Mouse (Mus musculus): ENCODE data around the gene Csgalnact2.
A peak's percentile ranks its signal among the peaks of the same experiment; 100 is the strongest.

Csgalnact2 gene

GRCm38 (mm10) chr6:118138731-118139709, at the start of gene Csgalnact2:
Gene Csgalnact2, minus strand, starts transcription at chr6:118139140.
- DNase-seq (ENCODE audit: low spot score), result peak; percentile 91

GRCm38 (mm10) chr6:118188599-118188998, 49.7 kb upstream of the Csgalnact2 start:
- no peak for DNase-seq (ENCODE audit: low spot score)

GRCm38 (mm10) chr6:118187285-118187641, 48.3 kb upstream of the Csgalnact2 start:
- DNase-seq (ENCODE audit: low spot score), result peak; percentile 16

- peak; percentile 40 for DNase-seq (ENCODE audit: low spot score)
These were observed 47.8 kb upstream of the Csgalnact2 start for GRCm38 (mm10) chr6:118186620-118187284.

DNA sequence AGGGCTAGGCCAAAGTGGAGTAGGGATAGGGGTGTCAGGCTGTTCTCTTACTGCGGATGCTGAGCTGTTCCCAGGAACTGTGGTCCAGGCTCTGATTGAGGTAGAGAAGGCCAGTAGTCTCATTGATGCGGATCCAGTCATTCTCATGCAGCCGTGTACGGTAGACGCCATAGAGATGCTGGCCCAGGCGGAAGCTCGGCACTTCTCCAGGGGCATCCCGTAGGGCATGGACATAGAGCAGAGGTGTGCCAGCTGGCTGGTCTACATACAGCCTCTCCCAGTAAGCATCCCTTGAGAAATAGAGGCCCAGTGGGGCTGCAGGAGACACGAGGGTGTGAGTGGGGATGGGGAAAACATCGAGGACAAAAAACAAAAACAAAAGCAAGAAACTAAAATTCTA, 45.2 kb upstream of the Csgalnact2 start:
- DNase-seq (ENCODE audit: low spot score), result no peak

- no peak for DNase-seq (ENCODE audit: low spot score)
These were observed 41.1 kb upstream of the Csgalnact2 start for GRCm38 (mm10) chr6:118180085-118180423.

DNA sequence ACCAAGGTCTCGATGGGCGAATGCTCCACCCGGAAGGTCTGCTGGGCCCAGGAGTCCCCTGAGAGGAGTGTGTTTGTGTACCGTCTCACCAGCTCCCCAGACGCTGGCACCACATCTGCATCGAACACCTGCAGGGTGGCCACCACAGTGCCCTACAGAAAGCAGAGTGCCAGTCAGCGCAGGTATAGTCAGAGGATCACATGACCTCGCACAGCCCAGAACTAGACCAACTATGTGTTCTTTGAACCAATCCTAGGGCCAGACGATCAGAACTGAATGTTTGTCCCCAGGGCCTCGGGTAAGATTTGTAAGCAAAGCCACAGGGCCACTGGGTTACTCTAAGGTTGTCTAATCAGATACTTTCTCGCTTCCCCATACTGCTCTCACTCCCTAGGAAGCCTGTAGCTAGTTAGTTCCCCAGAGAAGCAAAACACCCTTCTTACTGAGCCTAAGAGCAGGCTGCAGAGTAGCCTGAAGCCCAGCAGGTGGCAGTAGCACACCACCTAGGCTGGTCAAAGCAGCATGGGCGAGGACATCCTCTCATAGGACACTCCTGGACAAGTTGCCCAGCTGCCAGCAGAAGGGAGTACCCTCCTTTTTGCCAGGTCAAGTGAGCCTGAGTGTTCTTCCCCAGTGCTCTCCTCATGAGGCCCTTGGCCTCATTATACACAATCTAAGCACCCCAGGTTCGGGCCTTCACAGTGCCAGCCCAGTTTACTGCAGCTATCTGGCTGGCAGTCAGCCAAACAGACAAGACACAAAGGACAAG, 40.6 kb upstream of the Csgalnact2 start:
- peak; percentile 86 for DNase-seq (ENCODE audit: low spot score)

DNA sequence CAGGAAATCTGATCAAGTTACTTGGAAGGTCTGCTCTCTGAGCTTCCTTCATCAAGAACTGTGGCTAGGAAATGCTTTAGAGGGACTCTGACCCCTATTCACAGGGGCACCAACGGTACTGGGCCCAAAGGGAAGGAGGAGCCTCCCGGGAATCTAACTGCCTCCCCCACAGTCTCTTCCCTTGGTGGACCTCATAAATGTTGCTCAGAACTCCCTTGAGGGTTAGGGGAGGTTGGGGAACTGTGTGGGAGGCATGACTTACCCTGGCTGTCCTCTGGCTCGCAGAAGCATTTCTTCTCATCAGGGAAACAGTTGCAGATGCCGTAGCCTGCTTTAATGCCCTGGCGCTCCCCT, 35.0 kb upstream of the Csgalnact2 start:
- no peak for DNase-seq (ENCODE audit: low spot score)

DNA sequence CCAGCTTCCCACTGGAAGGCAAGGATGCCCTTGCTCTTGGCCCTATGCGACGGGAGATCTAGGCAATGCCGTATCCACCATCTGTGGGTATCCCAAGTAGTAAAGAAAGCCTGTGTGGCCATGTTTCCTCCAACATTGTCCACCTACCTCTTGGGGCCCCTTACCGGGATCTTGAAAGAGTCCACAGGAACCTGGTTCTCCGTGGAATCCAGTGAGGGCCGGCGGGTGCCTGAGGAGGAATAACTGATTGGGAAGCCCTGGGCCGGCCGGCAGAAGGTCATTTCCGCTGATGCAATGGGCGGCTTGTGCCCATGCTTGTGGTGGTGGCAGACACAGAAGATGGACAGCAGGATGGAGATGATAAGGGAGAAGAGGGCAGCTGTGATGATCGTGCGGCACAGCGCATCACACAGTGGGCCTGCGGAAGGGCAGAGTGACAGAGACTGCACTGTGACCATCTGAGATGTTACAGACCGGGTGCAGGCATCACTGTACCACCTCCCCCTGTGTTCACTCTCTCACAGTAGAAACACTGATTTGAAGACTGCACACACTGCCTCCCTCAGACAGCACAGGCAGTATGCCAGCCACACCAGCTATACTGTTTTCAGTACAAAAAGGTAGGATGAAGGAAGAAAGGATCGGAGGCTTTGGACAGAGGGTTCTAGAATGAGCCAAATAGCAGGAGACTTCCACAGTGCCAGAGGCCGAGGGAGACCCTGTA, 34.5 kb upstream of the Csgalnact2 start:
- no peak for DNase-seq (ENCODE audit: low spot score)

DNA sequence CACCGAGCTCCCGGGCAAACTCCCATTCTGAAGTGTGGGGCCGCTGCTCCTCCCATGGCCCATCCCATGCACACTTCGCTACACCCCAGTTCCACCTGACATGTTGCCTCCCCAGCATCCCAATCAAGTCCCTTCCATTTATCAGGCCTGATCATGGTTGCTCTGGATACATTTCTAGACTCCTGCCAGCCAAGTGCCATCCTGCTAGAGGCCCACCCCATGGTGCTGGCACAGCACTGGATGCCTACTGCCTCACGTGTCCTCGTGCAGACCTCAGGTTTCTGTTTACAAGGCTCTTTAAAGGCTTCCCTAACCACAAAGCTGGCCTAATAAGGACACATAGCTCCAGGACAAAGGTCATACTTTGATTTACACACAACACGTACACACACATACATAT, 32.4 kb upstream of the Csgalnact2 start:
- DNase-seq (ENCODE audit: low spot score), result no peak

- no peak for DNase-seq (ENCODE audit: low spot score)
These were observed 29.2 kb upstream of the Csgalnact2 start for GRCm38 (mm10) chr6:118168106-118168505.

DNA sequence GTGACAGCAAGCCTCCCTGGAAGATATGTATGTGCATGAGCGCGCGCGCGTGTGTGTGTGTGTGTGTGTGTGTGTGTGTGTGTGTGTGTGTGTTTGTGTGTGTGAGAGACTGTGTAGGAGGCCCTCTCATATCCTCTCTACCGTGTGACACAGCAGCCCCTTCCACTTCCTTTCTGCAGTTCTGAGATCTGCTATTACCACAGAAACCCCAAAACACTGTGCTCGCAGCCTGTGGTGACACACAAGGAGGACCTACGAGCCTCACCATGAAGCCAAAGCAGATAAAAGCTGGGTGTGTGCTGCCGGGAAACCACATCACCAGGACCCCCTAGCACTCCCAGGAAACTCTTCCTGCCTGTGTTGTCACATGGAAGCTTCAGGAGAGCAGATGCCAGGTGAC, 28.1 kb upstream of the Csgalnact2 start:
- DNase-seq (ENCODE audit: low spot score), result no peak

- no peak for DNase-seq (ENCODE audit: low spot score)
These were observed 26.6 kb upstream of the Csgalnact2 start for GRCm38 (mm10) chr6:118165516-118165915.

DNA sequence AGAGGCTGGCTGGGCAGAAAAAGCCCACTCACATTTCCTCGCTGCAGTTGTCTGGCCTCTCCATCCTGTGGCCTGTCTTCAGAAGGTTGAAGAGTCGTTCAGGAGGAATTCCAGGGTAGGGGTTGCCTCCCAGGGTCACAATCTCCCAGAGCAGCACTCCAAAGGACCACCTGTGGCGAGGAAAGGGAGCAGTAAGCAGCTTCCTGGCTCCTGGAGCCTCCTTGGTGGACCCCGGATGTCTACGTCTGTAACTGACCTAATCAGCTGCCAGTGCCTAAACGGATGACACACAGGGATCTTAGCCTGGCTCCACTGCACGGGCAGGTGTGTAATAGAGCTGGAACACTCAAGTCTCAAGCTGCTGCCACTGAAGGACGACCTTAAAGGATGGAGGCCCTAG, 25.8 kb upstream of the Csgalnact2 start:
- no peak for DNase-seq (ENCODE audit: low spot score)

- DNase-seq (ENCODE audit: low spot score), result no peak
These were observed 24.1 kb upstream of the Csgalnact2 start for GRCm38 (mm10) chr6:118163086-118163485.

DNA sequence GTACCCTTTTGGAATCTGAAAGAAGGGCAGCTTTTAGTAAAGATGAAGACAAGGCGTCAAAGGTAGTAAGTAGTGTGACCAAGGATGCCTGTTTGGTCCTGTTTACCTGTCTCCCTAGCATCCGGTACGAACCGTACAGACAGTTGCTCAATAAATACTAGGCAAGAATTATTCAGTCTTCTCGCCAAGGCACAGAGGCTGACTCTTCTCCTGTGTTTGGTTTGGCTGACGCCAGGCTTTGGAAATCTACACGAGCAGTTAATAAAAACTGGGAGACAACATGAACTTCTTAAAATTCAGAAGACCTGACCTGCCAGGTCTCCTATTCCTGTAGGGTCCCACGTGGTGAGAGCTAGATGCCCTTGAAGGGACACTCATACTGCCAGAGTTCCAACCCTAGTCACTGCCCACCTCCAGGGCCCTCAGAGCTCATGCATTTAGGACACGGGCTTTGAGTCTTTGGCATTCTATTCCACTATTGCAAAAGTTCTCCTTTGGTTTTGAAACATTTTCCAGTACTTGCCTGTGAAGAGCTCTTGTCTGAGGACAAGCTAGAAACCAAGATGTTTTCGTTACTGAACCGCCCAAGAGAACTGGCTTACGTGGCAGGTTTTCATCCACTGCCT, 23.6 kb upstream of the Csgalnact2 start:
- DNase-seq (ENCODE audit: low spot score), result no peak

DNA sequence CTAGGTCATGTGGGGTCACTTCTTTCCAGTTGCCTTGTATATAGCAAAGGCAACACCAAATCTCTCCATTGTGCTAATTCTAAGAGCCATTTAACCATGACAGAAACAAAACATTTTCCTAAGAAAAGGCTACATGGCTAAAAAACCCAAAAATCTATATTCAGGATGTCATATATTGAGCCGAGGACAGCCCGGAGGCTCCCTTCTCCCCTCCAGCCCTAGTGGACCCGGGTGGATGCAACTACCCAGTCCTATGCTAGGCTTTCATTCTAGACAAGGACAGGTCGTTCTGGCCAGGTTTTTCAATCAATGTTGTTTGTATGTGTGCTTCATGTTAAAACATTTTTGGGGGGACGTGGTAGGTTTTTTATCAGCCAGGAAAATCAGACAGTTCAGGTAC, 14.2 kb upstream of the Csgalnact2 start:
- no peak for DNase-seq (ENCODE audit: low spot score)

GRCm38 (mm10) chr6:118150988-118151387, 12.0 kb upstream of the Csgalnact2 start:
- no peak for DNase-seq (ENCODE audit: low spot score)

GRCm38 (mm10) chr6:118150538-118150937, 11.6 kb upstream of the Csgalnact2 start:
- DNase-seq (ENCODE audit: low spot score), result no peak

- DNase-seq (ENCODE audit: low spot score), result no peak
These were observed 11.2 kb upstream of the Csgalnact2 start for GRCm38 (mm10) chr6:118150128-118150527.

- no peak for DNase-seq (ENCODE audit: low spot score)
These were observed 2.0 kb upstream of the Csgalnact2 start for GRCm38 (mm10) chr6:118140961-118141360.

DNA sequence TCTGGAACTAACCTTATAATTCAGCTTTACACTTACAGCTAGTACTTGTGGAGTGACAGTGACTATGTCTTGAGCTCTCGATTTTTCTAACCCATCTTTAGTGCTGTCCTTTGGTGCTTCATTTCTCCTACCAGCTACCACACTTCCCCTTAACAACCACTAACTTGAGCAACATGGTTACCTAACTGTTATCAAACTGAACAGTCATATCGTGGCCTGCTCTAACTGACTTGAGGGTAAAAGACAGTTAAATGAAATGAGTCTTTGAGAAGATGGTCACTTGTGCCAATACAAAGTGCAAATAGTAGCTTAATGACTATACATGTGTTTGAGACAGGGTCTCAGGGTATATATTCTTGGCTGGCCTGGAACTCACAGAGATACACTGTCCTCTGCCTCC, 1.8 kb downstream of the Csgalnact2 start:
- DNase-seq (ENCODE audit: low spot score), result no peak

Data from embryo, embryonic 10 days (tissue).